Mouse (Mus musculus) liver, adult 2 months (tissue): Measurements from ENCODE around the gene Atp10b. TPM values are rescaled to one million over a fixed set of nuclear protein-coding genes. Genes with fewer than 3 reads are reported as not detected.
"Not testable (repeated sequence)": the region's sequence is repeated elsewhere in the genome, so short reads cannot be mapped to it uniquely, and the experiment has no call there.

Experiments used
- DNase-seq: peaks from one replicate; pipeline ENCODE4 v3.0.0-alpha.2; 2011; ENCODE audit warnings: low read depth, low spot score; ENCODE audit errors: extremely low read depth
- H3K27ac ChIP-seq: fragments of 200-500 bp; replicated peaks from 2 replicates; pipeline ENCODE4 v1.5.1; 2012; ENCODE audit warnings: low read depth, mild to moderate bottlenecking, control low read depth, inconsistent platforms, low read length; ENCODE audit not compliant: insufficient read depth
- H3K27me3 ChIP-seq: fragments of 200-500 bp; 2 replicates; pipeline ENCODE4 v1.6.1; 2012; ENCODE audit warnings: mild to moderate bottlenecking, moderate library complexity, low read length, inconsistent platforms; ENCODE audit not compliant: control insufficient read depth, insufficient read depth
- H3K36me3 ChIP-seq: fragments of 200-500 bp; 2 replicates; pipeline ENCODE4 v1.6.1; 2012; ENCODE audit warnings: low read length, inconsistent platforms; ENCODE audit not compliant: control insufficient read depth, insufficient read depth
- H3K4me1 ChIP-seq: fragments of 200-500 bp; 2 replicates; pipeline ENCODE4 v1.6.1; 2011; ENCODE audit warnings: low read length; ENCODE audit not compliant: control insufficient read depth, insufficient read depth
- H3K4me3 ChIP-seq: fragments of 200-500 bp; 2 replicates; pipeline ENCODE4 v1.5.1; 2011; ENCODE audit warnings: low read depth, mild to moderate bottlenecking, control low read depth, low read length, moderate library complexity; ENCODE audit not compliant: insufficient read depth
- H3K79me2 ChIP-seq: fragments of 200-500 bp; 2 replicates; pipeline ENCODE4 v1.6.1; 2012; ENCODE audit warnings: inconsistent platforms, mild to moderate bottlenecking, low read length, moderate library complexity; ENCODE audit not compliant: control insufficient read depth, insufficient read depth
- H3K9ac ChIP-seq: fragments of 200-500 bp; 2 replicates; pipeline ENCODE4 v1.6.1; 2012; ENCODE audit warnings: low read depth, mild to moderate bottlenecking, control low read depth, inconsistent platforms, low read length
- CTCF ChIP-seq: fragments of 200-500 bp; IDR thresholded peaks from 2 replicates; pipeline ENCODE4 v1.5.1; 2011; ENCODE audit warnings: low read depth, low read length, control low read depth
- POLR2A ChIP-seq: fragments of 200-500 bp; IDR thresholded peaks from 2 replicates; pipeline ENCODE4 v1.6.1; 2011; ENCODE audit warnings: low read length, control low read depth; ENCODE audit not compliant: insufficient read depth; ENCODE audit errors: extremely low read depth
- WGBS: fragments of 180-500 bp; shearing (Covaris S2); methylation state at CpG from one replicate; pipeline ENCODE4 v1.1.7; 2018; 5-methylcytosine and 5-hydroxymethylcytosine counted together
- polyA plus RNA-seq: library from polyadenylated mRNA; depleted of rRNA; stranded (reverse); fragments of >200 nt; gene quantifications from 2 replicates; pipeline ENCODE4 v1.2.3, GENCODE M21; 2012
- total RNA-seq: library from RNA; depleted of rRNA; stranded (reverse); fragments of >200 nt; gene quantifications from 2 replicates; pipeline ENCODE4 v1.2.3, GENCODE M21; 2014

Gene Atp10b
- total and polyA plus RNA-seq, 2 experiments: not detected

GRCm38 (mm10) chr11:43144178-43144577 lies 5.5 kb upstream of the Atp10b start:
- Histone ChIP-seq H3K4me1 (peaks cover 6% of the 10 kb centered on the region), H3K4me3 (no peak overlapping the region), H3K27ac (no peak overlapping the region), H3K36me3 (no peaks in the 10 kb centered on the region), H3K9ac (no peak overlapping the region), H3K27me3 (no peaks in the 10 kb centered on the region), H3K79me2 (no peaks in the 10 kb centered on the region)
- WGBS: 90% methylated on average over 1 of the region's 1 CpGs
- TF ChIP-seq POLR2A (no peak), CTCF (no peak)
- no peak for DNase-seq

DNA sequence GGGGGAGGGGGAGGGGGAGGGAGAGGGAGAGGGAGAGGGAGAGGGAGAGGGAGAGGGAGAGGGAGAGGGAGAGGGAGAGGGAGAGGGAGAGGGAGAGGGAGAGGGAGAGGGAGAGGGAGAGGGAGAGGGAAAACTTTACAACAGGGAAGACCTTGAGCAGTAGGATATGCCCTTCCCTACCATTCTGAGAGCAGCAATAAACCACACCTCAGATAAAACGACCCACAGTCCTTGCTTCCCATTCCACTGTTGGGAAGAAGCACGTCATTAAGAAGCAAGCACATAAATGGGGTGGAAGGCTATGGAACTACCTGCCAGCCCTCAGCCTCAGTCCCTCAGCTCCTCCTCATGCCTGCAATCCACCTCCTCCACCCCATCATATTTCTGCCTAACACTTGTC lies 4.8 kb upstream of the Atp10b start:
- DNase-seq, H3K9ac ChIP-seq, H3K36me3 ChIP-seq, H3K27ac ChIP-seq, H3K4me3 ChIP-seq, H3K79me2 ChIP-seq, H3K27me3 ChIP-seq, H3K4me1 ChIP-seq: not testable (repeated sequence)
- 56% methylated on average over 2 of the region's 2 CpGs for WGBS

GRCm38 (mm10) chr11:43147380-43147779 lies 2.3 kb upstream of the Atp10b start:
- Histone ChIP-seq H3K9ac (no peak overlapping the region), H3K79me2 (no peaks in the 10 kb centered on the region), H3K4me3 (no peak overlapping the region), H3K36me3 (no peaks in the 10 kb centered on the region), H3K27me3 (no peaks in the 10 kb centered on the region), H3K27ac (peak overlapping the region; percentile 96), H3K4me1 (peaks cover 6% of the 10 kb centered on the region)
- WGBS: 38% methylated on average over 2 of the region's 2 CpGs
- TF ChIP-seq POLR2A (no peak), CTCF (no peak)
- peak; percentile 84 for DNase-seq

- H3K9ac ChIP-seq: no peak overlapping the region
- no peaks in the 10 kb centered on the region for H3K79me2 ChIP-seq
- H3K27me3 ChIP-seq: no peaks in the 10 kb centered on the region
- peak overlapping the region; percentile 96 for H3K27ac ChIP-seq
- peaks cover 6% of the 10 kb centered on the region for H3K4me1 ChIP-seq
- peak; percentile 93 for DNase-seq
- TF ChIP-seq POLR2A (no peak), CTCF (no peak)
- H3K36me3 ChIP-seq: no peaks in the 10 kb centered on the region
- WGBS: 22% methylated on average over 1 of the region's 1 CpGs
- H3K4me3 ChIP-seq: no peak overlapping the region
These were observed 1.3 kb upstream of the Atp10b start for GRCm38 (mm10) chr11:43148341-43148740.

DNA sequence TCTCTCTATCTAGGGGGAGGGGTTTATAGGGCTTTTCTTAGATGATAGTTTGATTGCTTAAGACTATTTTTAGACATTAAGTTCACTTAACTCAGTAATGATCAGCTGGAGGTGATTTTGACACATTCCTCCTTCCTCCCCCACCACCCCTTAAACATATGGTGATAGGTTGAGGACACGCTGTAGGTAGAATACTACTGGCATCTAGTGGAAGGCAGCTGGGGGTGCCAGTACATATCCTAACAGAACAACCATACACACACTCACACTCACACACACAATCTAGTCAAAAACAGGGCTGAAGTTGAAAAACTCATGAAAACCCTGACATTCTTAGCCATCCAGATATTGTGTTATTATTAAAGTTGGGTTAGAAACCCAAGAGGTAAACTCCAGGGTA lies 5.3 kb downstream of the Atp10b start:
- WGBS: 100% methylated on average over 1 of the region's 1 CpGs
- Histone ChIP-seq H3K9ac (no peak overlapping the region), H3K27me3 (no peaks in the 10 kb centered on the region)

GRCm38 (mm10) chr11:43155417-43155816 lies 5.7 kb downstream of the Atp10b start:
- TF ChIP-seq POLR2A (no peak), CTCF (no peak)
- 84% methylated on average over 2 of the region's 2 CpGs for WGBS
- DNase-seq: no peak
- Histone ChIP-seq H3K4me3 (no peak overlapping the region), H3K4me1 (peaks cover 3% of the 10 kb centered on the region), H3K79me2 (no peaks in the 10 kb centered on the region), H3K27ac (no peak overlapping the region), H3K36me3 (no peaks in the 10 kb centered on the region), H3K27me3 (no peaks in the 10 kb centered on the region), H3K9ac (no peak overlapping the region)

More for the DNA sequence above, 5.3 kb downstream of the Atp10b start:
- Histone ChIP-seq H3K36me3 (no peaks in the 10 kb centered on the region), H3K79me2 (no peaks in the 10 kb centered on the region), H3K4me3 (no peak overlapping the region), H3K27ac (no peak overlapping the region), H3K4me1 (peaks cover 3% of the 10 kb centered on the region)
- DNase-seq: no peak
- TF ChIP-seq POLR2A (no peak), CTCF (no peak)
